Mouse (Mus musculus): ENCODE data around the gene Dhx58. TPM values are rescaled to one million over a fixed set of nuclear protein-coding genes. Genes with fewer than 3 reads are reported as not detected.

Dhx58 gene
- polyA plus RNA-seq, 1 experiment from 2014 or later = 3.3 TPM

- H3K9me3 ChIP-seq (ENCODE audit: low read length) = no peaks in the 10 kb centered on the region
- H3K4me2 ChIP-seq (replicated peaks; ENCODE audit: low read depth, low read length) = no peak overlapping the region
- no peak overlapping the region for H3K9ac ChIP-seq (replicated peaks; ENCODE audit: low read depth)
- H3K4me1 ChIP-seq (ENCODE audit: insufficient read depth, low read depth, low read length) = no peaks in the 10 kb centered on the region
- H3K27ac ChIP-seq (ENCODE audit: low read length) = no peak overlapping the region
- ATAC-seq (no peak), DNase-seq (ENCODE audit: low spot score) (no peak)
- TF ChIP-seq CTCF (IDR thresholded peaks at IDR 0.05) (no peak), EP300 (IDR thresholded peaks at IDR 0.05) (no peak)
- H3K36me3 ChIP-seq (ENCODE audit: insufficient read depth, low read length) = no peaks in the 10 kb centered on the region
- no peak overlapping the region for H3K4me3 ChIP-seq (ENCODE audit: low read depth, low read length)
- H3K27me3 ChIP-seq (replicated peaks; ENCODE audit: insufficient read depth, low read length) = 0 out of 2 replicates have a peak, but pooled peaks cover 3% of the 10 kb centered on the region
- 69% methylated on average over 10 of the region's 10 CpGs for WGBS
These were observed 42.5 kb upstream of the Dhx58 start for GRCm38 (mm10) chr11:100746546-100746945.

GRCm38 (mm10) chr11:100745085-100745484 is 41.0 kb upstream of the Dhx58 start:
- H3K4me2 ChIP-seq (replicated peaks; ENCODE audit: low read depth, low read length) = no peak overlapping the region
- no peak overlapping the region for H3K4me3 ChIP-seq (ENCODE audit: low read depth, low read length)
- TF ChIP-seq EP300 (IDR thresholded peaks at IDR 0.05) = no peak
- TF ChIP-seq CTCF (IDR thresholded peaks at IDR 0.05) = peak; percentile 78
- H3K9ac ChIP-seq (replicated peaks; ENCODE audit: low read depth) = no peak overlapping the region
- no peaks in the 10 kb centered on the region for H3K9me3 ChIP-seq (ENCODE audit: low read length)
- DNase-seq (ENCODE audit: low spot score) (peak; percentile 66), ATAC-seq (peak; percentile 55)
- no peaks in the 10 kb centered on the region for H3K4me1 ChIP-seq (ENCODE audit: insufficient read depth, low read depth, low read length)
- WGBS = 10% methylated on average over 6 of the region's 6 CpGs
- H3K27ac ChIP-seq (ENCODE audit: low read length) = no peak overlapping the region
- 0 out of 2 replicates have a peak, but pooled peaks cover 3% of the 10 kb centered on the region for H3K27me3 ChIP-seq (replicated peaks; ENCODE audit: insufficient read depth, low read length)
- H3K36me3 ChIP-seq (ENCODE audit: insufficient read depth, low read length) = no peaks in the 10 kb centered on the region

- Histone ChIP-seq H3K4me2 (replicated peaks; ENCODE audit: low read depth, low read length) (no peak overlapping the region), H3K36me3 (ENCODE audit: insufficient read depth, low read length) (no peaks in the 10 kb centered on the region), H3K27ac (ENCODE audit: low read length) (no peak overlapping the region), H3K27me3 (replicated peaks; ENCODE audit: insufficient read depth, low read length) (no peaks in the 10 kb centered on the region), H3K9me3 (ENCODE audit: low read length) (no peaks in the 10 kb centered on the region), H3K9ac (replicated peaks; ENCODE audit: low read depth) (no peak overlapping the region), H3K4me3 (ENCODE audit: low read depth, low read length) (no peak overlapping the region), H3K4me1 (ENCODE audit: insufficient read depth, low read depth, low read length) (peaks cover 8% of the 10 kb centered on the region)
- TF ChIP-seq CTCF (IDR thresholded peaks at IDR 0.05) (no peak), EP300 (IDR thresholded peaks at IDR 0.05) (no peak)
- ATAC-seq (no peak), DNase-seq (ENCODE audit: low spot score) (no peak)
- WGBS = 56% methylated on average over 6 of the region's 6 CpGs
These were observed 37.3 kb upstream of the Dhx58 start for GRCm38 (mm10) chr11:100741348-100741747.

- no peak overlapping the region for H3K9ac ChIP-seq (replicated peaks; ENCODE audit: low read depth)
- peaks cover 16% of the 10 kb centered on the region for H3K4me1 ChIP-seq (ENCODE audit: insufficient read depth, low read depth, low read length)
- 14% methylated on average over 5 of the region's 5 CpGs for WGBS
- H3K4me3 ChIP-seq (ENCODE audit: low read depth, low read length) = peak overlapping the region; percentile 97
- peak overlapping the region; percentile 47; the same call in 1 of the 2 replicates for H3K27ac ChIP-seq (ENCODE audit: low read length)
- DNase-seq (ENCODE audit: low spot score) = no peak
- H3K36me3 ChIP-seq (ENCODE audit: insufficient read depth, low read length) = no peaks in the 10 kb centered on the region
- H3K27me3 ChIP-seq (replicated peaks; ENCODE audit: insufficient read depth, low read length) = no peaks in the 10 kb centered on the region
- H3K9me3 ChIP-seq (ENCODE audit: low read length) = no peaks in the 10 kb centered on the region
- no peak for TF ChIP-seq EP300 (IDR thresholded peaks at IDR 0.05)
- TF ChIP-seq CTCF (IDR thresholded peaks at IDR 0.05) = no peak
- ATAC-seq = no peak
- peak overlapping the region; percentile 73 for H3K4me2 ChIP-seq (replicated peaks; ENCODE audit: low read depth, low read length)
These were observed 34.7 kb upstream of the Dhx58 start for GRCm38 (mm10) chr11:100738749-100739148.

- WGBS = under 1% methylated on average over 39 of the region's 39 CpGs
- ATAC-seq (peak; percentile 99), DNase-seq (ENCODE audit: low spot score) (peak; percentile 100)
- Histone ChIP-seq H3K9me3 (ENCODE audit: low read length) (no peaks in the 10 kb centered on the region), H3K27me3 (replicated peaks; ENCODE audit: insufficient read depth, low read length) (no peaks in the 10 kb centered on the region), H3K36me3 (ENCODE audit: insufficient read depth, low read length) (no peaks in the 10 kb centered on the region), H3K9ac (replicated peaks; ENCODE audit: low read depth) (peak within 1 kb of the TSS; percentile 99), H3K4me1 (ENCODE audit: insufficient read depth, low read depth, low read length) (peaks cover 16% of the 10 kb centered on the region), H3K4me2 (replicated peaks; ENCODE audit: low read depth, low read length) (peak within 1 kb of the TSS; percentile 73), H3K4me3 (ENCODE audit: low read depth, low read length) (peak within 1 kb of the TSS; percentile 97), H3K27ac (ENCODE audit: low read length) (peak within 1 kb of the TSS; percentile 85)
- TF ChIP-seq EP300 (IDR thresholded peaks at IDR 0.05) = no peak
- no peak for TF ChIP-seq CTCF (IDR thresholded peaks at IDR 0.05)
These were observed 34.1 kb upstream of the Dhx58 start, which contains the start of gene Rab5c for GRCm38 (mm10) chr11:100738066-100738604. TSS of gene Rab5c (minus strand) at chr11:100738215.

GRCm38 (mm10) chr11:100737105-100737733 is 33.1 kb upstream of the Dhx58 start:
- Histone ChIP-seq H3K27me3 (replicated peaks; ENCODE audit: insufficient read depth, low read length) (no peaks in the 10 kb centered on the region), H3K9ac (replicated peaks; ENCODE audit: low read depth) (peak overlapping the region; percentile 99), H3K4me2 (replicated peaks; ENCODE audit: low read depth, low read length) (peak overlapping the region; percentile 73), H3K4me3 (ENCODE audit: low read depth, low read length) (peak overlapping the region; percentile 97), H3K27ac (ENCODE audit: low read length) (peak overlapping the region; percentile 85), H3K9me3 (ENCODE audit: low read length) (no peaks in the 10 kb centered on the region), H3K4me1 (ENCODE audit: insufficient read depth, low read depth, low read length) (peaks cover 16% of the 10 kb centered on the region), H3K36me3 (ENCODE audit: insufficient read depth, low read length) (no peaks in the 10 kb centered on the region)
- whole genome bisulfite sequencing = under 1% methylated on average over 13 of the region's 13 CpGs
- no peak for TF ChIP-seq EP300 (IDR thresholded peaks at IDR 0.05)
- no peak for TF ChIP-seq CTCF (IDR thresholded peaks at IDR 0.05)
- no peak for ATAC-seq
- peak; percentile 28 for DNase-seq (ENCODE audit: low spot score)
